Mouse (Mus musculus): ENCODE measurements around the gene Olfr700.
A peak's percentile ranks its signal among the peaks of the same experiment; 100 is the strongest.
"Not testable (repeated sequence)": the region's sequence is repeated elsewhere in the genome, so short reads cannot be mapped to it uniquely, and the experiment has no call there.

The Olfr700 gene

DNA sequence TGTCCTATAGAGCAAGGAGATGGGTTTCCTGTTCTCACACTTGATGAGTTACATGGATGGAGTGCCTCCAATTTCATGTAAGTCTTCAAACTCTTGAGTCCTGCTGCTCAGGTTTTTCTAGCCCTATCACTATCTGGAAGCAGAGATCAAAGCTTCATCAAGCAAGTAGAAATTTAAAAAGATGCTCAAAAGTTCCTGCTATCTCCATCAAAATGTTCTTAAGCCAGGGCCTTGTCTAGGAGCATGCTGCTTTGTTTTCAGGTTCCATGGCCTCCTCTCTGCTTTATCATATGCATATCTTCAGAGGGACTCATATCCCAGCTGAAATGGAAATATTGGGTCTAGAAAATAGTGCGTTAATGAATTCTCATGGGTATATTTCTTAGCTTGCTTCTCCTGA, at the start of gene Olfr700:
TSS of gene Olfr700 (minus strand) at position 101 of the 400 bp plus-strand sequence.
- DNase-seq (ENCODE audit: low spot score) = no peak

DNA sequence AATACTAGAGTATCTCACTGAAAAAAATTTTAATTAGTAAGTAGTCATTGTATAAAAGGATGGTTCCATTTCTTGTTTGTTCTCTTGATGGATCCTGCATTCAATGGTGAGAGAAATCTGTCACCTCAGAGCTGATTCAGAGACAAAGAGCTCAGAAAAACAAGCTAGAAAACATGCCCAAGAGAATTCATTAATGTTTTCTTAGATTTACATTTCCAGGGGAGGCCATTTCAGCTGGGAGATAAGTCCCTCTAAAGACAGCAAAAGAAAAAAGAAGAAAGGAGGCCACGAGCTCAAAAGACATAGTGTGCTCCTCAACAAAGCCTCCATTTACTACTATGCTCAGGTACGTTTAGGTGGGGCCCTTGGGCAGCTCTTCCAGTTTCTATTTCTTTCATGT, 34.4 kb upstream of the Olfr700 start, which contains the start of gene Olfr703:
TSS of gene Olfr703 (plus strand) at position 301 of the 400 bp plus-strand sequence.
- no peak for DNase-seq (ENCODE audit: low spot score)

DNA sequence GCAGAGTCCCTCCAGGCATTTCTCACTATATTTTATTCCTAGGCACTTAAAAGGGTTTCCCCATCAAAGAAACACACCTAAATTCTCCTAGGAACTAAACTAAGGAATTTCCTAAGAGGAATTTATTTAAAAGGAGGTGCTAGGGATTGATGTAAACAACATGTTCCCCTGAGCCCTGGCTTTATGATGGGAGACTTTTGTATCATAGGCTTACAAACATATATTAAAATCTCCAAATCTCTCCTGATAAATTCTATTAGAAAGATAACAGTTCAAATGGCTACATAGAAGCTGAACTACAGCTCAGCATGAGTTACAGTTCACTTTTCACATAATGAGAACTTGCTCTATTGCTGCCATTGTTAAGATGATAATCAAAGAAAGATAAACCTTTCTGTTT, 25.2 kb upstream of the Olfr700 start, which contains the start of gene Olfr702:
TSS of gene Olfr702 (minus strand) at position 101 of the 400 bp plus-strand sequence.
- DNase-seq (ENCODE audit: low spot score) = no peak

DNA sequence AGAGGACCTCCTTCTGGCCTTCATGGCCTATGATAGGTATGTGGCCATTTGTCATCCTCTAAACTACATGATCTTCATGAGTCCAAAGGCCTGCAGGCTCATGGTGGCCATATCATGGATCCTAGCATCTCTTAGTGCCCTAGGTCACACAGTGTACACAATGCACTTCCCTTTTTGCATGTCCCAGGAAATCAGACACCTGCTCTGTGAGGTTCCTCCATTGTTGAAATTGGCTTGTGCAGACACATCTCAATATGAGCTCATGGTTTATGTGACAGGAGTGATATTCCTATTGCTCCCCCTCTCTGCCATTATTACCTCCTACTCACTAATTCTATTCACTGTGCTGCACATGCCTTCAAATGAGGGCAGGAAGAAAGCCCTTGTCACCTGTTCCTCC, 9.8 kb upstream of the Olfr700 start:
- DNase-seq (ENCODE audit: low spot score) = no peak

DNA sequence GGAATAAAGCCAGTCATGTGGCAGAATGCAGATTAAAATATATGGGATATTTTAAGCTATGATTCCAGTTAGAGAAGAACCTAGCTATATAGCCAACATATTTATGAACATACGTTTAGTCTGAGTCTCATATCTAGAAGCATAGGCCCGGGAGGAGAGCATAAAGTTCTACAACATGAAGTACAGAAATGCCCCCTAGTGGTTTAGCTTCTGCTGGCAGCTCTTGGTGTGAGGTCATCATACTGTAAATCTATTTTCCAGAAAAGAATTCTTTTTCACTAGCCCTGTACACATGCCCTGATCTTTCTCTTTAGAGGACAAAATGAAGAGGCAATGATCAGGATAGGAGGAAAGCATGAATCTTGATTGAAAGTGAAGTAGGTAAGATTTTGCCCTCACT, 7.1 kb upstream of the Olfr700 start:
- DNase-seq (ENCODE audit: low spot score) = peak; percentile 21

DNA sequence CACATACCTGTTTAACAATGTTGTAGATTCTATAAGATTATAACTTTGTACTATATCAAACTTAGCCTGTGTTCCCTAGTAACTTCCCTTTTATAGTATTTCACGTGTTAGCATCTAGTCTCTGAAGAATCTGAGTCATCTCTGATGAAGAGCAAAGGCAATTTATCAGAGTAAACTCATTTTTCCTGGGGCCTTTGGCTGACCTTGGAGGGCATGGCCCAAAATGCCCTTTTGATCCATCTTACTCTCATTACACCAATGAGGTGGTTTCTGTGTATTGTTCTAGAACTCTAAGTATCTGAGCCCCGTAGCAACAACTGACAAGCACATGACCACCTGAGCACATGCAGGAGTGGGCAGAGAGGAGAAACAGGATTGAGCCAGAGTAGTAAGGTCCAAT, 5.2 kb upstream of the Olfr700 start, which contains the start of gene Olfr701:
TSS of gene Olfr701 (plus strand) at position 301 of the 400 bp plus-strand sequence.
- DNase-seq (ENCODE audit: low spot score) = no peak

DNA sequence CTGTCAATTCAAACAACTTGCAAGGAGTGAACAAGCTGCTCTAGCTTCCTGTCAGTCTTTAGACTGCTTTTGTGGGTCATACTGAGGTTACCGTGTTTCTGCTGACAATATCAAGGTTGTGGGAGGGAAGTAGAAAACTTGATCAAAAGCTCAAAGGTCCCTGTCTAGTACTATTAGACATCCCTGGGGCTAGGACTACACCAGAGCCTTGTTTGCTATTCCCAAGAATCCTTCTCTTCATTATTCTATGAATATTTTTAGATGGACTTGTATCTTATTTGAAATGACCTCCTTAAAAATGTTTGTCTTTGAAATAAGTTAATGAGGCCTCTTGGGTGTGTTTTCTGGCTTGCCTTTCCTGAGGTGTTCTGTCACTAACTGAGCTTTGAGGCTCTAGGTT, 15.5 kb downstream of the Olfr700 start, which contains the start of gene Olfr699:
TSS of gene Olfr699 (minus strand) at position 101 of the 400 bp plus-strand sequence.
- DNase-seq (ENCODE audit: low spot score) = no peak

DNA sequence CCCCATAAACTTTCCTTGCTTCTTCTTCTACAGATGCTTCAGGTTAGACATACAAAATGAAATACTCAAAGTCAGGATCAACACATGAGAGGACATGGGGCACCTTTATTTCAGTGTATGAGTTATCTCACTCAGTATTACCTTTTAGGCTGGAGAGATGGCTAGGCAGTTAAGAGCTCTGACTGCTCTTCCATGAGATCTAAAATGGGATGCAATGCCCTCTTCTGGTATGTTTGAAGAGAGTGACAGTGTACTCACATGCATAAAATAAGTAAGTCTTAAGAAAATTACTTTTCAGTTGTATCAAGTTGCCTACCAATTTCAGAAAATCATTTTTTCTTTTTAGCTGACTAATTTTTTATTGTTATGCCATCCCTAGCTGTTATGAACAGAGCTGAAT, 20.3 kb downstream of the Olfr700 start:
- DNase-seq (ENCODE audit: low spot score) = no peak

DNA sequence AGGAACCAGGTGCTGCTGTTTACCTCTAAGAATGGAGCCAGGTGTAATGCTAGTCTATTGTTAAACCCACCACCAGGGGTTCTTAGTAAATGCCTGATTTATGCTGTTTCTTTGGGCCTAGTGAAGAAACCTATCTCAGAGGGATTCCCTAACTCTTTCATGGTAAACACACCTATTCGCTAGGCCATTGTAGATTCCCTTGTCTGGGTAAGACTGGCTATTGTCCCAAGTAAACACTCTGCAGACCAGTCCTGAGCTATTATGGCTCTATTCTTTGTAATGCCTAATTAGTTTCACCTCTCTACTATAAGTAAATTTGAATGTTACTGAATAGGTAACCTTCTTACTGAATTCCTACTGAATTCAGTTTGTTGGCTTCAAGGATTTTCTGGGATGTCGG, 47.6 kb downstream of the Olfr700 start:
- DNase-seq (ENCODE audit: low spot score) = not testable (repeated sequence)

DNA sequence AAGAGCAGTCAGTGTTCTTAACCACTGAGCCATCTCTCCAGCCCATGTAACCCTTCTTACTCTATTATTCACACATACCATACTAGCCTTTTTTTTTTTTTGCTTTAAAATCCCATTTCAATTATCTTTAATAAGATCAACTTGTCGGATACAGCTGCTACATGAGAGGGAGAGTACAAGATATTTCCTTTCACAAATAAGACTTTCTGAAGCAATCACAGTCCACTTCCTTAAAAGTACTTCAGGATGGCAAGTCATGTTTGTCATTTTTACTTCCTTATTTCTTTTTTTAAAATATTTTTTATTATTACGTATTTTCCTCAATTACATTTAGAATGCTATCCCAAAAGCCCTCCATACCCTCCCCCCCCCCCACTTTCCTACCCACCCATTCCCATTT, 49.8 kb downstream of the Olfr700 start:
- DNase-seq (ENCODE audit: low spot score) = no peak

Measured in retina, embryonic 14.5 days (tissue).